Mouse (Mus musculus) liver, embryonic 13.5 days (tissue): Measurements from ENCODE around the gene Arl4c. TPM values are rescaled to one million over a fixed set of nuclear protein-coding genes. Genes with fewer than 3 reads are reported as not detected.
A peak's percentile ranks its signal among the peaks of the same experiment; 100 is the strongest.

Experiments
- ATAC-seq: fragments of 200-750 bp; cut with Nextera tagmentation; 2 replicates; pipeline ENCODE4 v1.8.0; 2017; ENCODE audit warnings: low read depth, mild to moderate bottlenecking, moderate number of reproducible peaks, moderate library complexity
- DNase-seq: peaks from one replicate; pipeline ENCODE4 v3.0.0; 2022
- H3K27ac ChIP-seq: fragments of 300-500 bp; sonication (generic); 2 replicates; pipeline ENCODE4 v1.5.1; 2015; ENCODE audit warnings: moderate library complexity, mild to moderate bottlenecking, inconsistent platforms
- H3K27me3 ChIP-seq: fragments of 300-500 bp; sonication (generic); 2 replicates; pipeline ENCODE4 v1.6.1; 2015; ENCODE audit warnings: mild to moderate bottlenecking, inconsistent platforms
- H3K36me3 ChIP-seq: fragments of 300-500 bp; sonication (generic); 2 replicates; pipeline ENCODE4 v1.6.1; 2015; ENCODE audit warnings: mild to moderate bottlenecking, inconsistent platforms
- H3K4me1 ChIP-seq: fragments of 300-500 bp; sonication (generic); replicated peaks from 2 replicates; pipeline ENCODE4 v1.6.1; 2015; ENCODE audit warnings: inconsistent platforms
- H3K4me2 ChIP-seq: fragments of 300-500 bp; sonication (generic); 2 replicates; pipeline ENCODE4 v1.6.1; 2015; ENCODE audit warnings: inconsistent platforms, mild to moderate bottlenecking, moderate library complexity
- H3K4me3 ChIP-seq: fragments of 300-500 bp; sonication (generic); replicated peaks from 2 replicates; pipeline ENCODE4 v1.5.1; 2015; ENCODE audit warnings: mild to moderate bottlenecking, inconsistent platforms
- H3K9ac ChIP-seq: fragments of 300-500 bp; sonication (generic); 2 replicates; pipeline ENCODE4 v1.6.1; 2015; ENCODE audit warnings: mild to moderate bottlenecking, inconsistent platforms
- H3K9me3 ChIP-seq: fragments of 300-500 bp; sonication (generic); replicated peaks from 2 replicates; pipeline ENCODE4 v1.6.1; 2016; ENCODE audit warnings: inconsistent platforms
- WGBS: fragments of 180-500 bp; shearing (Covaris S2); methylation state at CpG from one replicate; pipeline ENCODE4 v1.1.7; 2015; ENCODE audit not compliant: insufficient replicate concordance; 5-methylcytosine and 5-hydroxymethylcytosine counted together
- polyA plus RNA-seq: library from polyadenylated mRNA; unstranded; fragments of >200 nt; fragmentation: Nextera tagmentation; extraction: Ambion mirVana; gene quantifications from 2 replicates; pipeline ENCODE4 v1.2.1, GENCODE M21; 2015

Gene Arl4c
- polyA plus RNA-seq, 1 experiment from 2014 or later: 0.83 TPM

DNA sequence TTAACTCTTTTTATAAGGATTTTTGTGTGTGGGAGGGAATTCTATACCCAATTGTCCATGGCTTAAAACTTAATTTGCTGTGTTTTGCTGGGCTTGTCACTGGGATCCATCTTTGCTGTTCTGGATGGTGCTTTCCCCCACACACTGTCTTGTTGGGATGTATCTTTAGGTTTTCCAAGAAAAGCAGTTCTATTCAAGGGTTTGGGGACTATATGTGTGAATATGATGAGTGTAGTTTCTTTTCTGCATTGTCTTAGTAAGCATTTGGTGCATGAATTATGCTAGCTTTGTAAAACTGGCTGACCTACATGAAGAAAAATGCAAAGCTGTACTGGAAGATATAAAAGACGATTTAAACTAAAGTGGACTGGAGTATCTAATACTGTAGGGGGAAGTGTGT is 23.7 kb upstream of the Arl4c start:
- no peaks in the 10 kb centered on the region for H3K4me1 ChIP-seq
- no peak overlapping the region for H3K27ac ChIP-seq
- no peak overlapping the region for H3K4me3 ChIP-seq
- H3K9me3 ChIP-seq: no peaks in the 10 kb centered on the region
- no peak overlapping the region for H3K4me2 ChIP-seq
- H3K9ac ChIP-seq: no peak overlapping the region
- ATAC-seq (no peak), DNase-seq (no peak)
- 58% methylated on average over 1 of the region's 1 CpGs for WGBS
- no peaks in the 10 kb centered on the region for H3K27me3 ChIP-seq
- H3K36me3 ChIP-seq: no peaks in the 10 kb centered on the region

DNA sequence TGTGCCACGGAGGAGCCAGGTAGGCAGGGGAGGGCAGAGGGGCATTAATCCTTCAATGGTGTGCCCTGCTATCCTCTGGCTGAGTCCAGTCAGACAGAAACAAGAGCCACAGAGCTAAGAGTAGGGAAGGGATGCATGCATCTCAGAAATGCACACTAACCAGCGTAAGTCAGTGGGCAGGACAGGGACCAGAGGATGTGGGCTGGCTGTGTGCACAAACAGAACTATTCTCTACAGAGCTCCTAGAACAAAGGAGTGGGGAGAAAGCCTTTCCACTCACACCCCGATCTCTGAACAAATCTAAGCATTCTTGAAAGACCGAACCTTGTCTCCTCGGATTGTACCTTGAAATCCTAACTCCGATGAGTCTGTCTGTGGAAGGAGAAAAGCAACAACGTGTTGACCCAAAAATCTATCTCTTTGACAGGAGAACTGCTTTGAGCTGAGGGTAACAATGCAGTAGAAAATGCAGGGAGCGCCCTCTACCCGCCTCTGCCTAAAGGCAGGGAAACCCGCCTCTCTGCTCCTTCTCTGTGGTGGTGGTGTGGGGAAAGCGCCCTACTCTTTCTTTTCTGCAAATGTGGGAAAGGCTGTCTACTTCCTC is 18.7 kb upstream of the Arl4c start:
- no peaks in the 10 kb centered on the region for H3K36me3 ChIP-seq
- H3K27ac ChIP-seq: no peak overlapping the region
- 36% methylated on average over 11 of the region's 11 CpGs for WGBS
- H3K4me3 ChIP-seq: no peak overlapping the region
- DNase-seq (no peak), ATAC-seq (no peak)
- H3K4me1 ChIP-seq: no peaks in the 10 kb centered on the region
- H3K27me3 ChIP-seq: no peaks in the 10 kb centered on the region
- H3K4me2 ChIP-seq: no peak overlapping the region
- H3K9me3 ChIP-seq: no peaks in the 10 kb centered on the region
- no peak overlapping the region for H3K9ac ChIP-seq

DNA sequence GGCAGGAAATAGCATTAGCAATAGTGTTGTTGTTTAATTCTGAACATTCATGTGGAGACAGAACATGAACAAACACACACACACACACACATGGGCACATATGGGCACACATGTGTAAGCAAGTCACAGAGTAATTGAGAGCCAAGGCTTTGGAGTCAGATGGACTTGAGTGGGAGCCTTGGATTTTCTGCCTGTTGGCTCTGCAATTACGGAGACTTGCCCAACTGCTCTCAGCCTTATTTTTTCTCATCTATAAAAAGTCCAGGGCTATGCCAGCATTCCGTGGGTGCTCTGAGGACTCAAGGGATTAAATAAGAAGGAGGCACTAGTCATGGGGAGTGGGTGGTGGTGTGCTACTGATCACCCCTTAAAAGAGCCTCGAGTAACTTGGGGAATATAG is 16.5 kb upstream of the Arl4c start:
- H3K4me3 ChIP-seq: no peak overlapping the region
- H3K27ac ChIP-seq: no peak overlapping the region
- H3K4me2 ChIP-seq: no peak overlapping the region
- WGBS: 43% methylated on average over 3 of the region's 3 CpGs
- H3K9ac ChIP-seq: no peak overlapping the region
- no peaks in the 10 kb centered on the region for H3K9me3 ChIP-seq
- no peaks in the 10 kb centered on the region for H3K27me3 ChIP-seq
- DNase-seq (no peak), ATAC-seq (no peak)
- H3K36me3 ChIP-seq: no peaks in the 10 kb centered on the region
- H3K4me1 ChIP-seq: no peaks in the 10 kb centered on the region

DNA sequence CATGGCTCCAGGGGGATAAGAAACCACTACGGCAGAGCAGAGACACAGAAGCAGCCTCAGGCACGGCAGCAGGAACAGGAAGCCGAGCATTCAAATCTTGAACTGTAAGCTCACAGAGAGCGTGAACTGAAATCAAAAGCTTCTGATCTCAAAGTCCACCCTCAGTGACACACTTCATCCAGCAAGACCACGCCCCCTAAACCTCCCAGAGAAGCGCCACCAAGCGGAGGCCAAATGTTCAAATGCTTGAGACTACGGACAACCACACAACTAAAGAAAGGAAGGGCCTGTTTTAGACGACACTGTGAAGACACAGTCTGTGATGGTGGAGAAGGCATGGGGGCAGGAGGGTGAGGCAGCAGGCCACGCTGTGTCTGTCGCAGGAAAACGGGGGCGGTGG is 15.7 kb upstream of the Arl4c start:
- ATAC-seq (no peak), DNase-seq (no peak)
- no peak overlapping the region for H3K9ac ChIP-seq
- no peaks in the 10 kb centered on the region for H3K36me3 ChIP-seq
- H3K4me1 ChIP-seq: no peaks in the 10 kb centered on the region
- H3K27me3 ChIP-seq: no peaks in the 10 kb centered on the region
- no peaks in the 10 kb centered on the region for H3K9me3 ChIP-seq
- WGBS: 53% methylated on average over 13 of the region's 13 CpGs
- no peak overlapping the region for H3K27ac ChIP-seq
- no peak overlapping the region for H3K4me3 ChIP-seq
- no peak overlapping the region for H3K4me2 ChIP-seq

DNA sequence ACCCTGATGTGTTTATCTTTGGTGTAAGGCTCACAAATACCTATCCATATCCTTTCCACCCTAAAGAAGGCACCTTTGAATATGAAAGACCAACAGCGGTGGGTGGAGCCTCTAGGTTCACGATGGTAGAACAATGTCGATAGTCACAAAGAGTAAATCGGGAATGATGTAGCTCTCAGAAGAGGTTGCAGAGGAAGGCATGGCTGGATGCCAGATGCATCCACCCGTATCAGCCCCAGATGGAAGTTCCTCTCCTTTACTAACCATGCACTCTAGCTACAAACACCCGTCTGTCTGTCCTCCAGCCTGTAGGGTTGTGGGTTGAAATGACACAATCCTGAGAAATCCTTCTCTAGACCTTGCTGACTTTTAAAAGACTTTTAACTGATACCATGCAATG is 10.0 kb upstream of the Arl4c start:
- Histone ChIP-seq H3K4me3 (no peak overlapping the region), H3K4me1 (no peaks in the 10 kb centered on the region), H3K36me3 (no peaks in the 10 kb centered on the region), H3K9me3 (no peaks in the 10 kb centered on the region), H3K9ac (no peak overlapping the region), H3K4me2 (no peak overlapping the region), H3K27me3 (no peaks in the 10 kb centered on the region), H3K27ac (no peak overlapping the region)
- 75% methylated on average over 6 of the region's 6 CpGs for WGBS
- no peak for DNase-seq
- ATAC-seq: no peak

DNA sequence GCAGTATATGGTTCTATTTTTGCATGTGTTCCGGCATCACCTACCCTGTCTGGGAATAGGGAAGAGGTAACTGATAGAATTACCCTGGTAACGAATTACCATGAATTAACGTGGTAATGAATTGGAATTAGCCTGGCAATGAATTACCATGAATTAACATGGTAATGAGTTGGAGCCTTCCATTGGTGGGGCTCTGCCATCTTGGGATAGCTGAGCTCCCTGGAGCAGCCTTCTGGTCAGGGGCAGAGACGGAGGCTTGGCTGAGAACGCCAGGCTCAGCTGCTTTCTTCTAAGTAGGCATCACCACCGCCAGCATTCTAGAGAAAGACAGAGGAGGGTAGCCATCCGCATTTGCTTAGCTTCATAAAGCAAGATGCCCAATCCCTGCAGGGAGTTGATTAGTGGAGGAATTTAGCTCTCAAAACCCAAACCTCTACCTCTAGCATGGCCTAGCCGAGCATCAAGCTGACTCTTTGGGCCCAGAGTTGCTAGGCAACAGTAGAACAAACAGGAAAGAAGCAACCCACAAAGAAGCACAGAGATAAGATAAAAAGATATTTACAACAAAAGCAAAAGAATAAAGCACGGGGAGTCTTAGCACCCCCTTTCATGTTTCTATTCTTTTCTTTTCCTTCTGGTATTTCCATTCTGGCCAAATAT is 6.8 kb upstream of the Arl4c start:
- H3K4me1 ChIP-seq: no peaks in the 10 kb centered on the region
- WGBS: 49% methylated on average over 9 of the region's 9 CpGs
- no peak for ATAC-seq
- no peak overlapping the region for H3K4me3 ChIP-seq
- H3K27ac ChIP-seq: no peak overlapping the region
- no peak overlapping the region for H3K9ac ChIP-seq
- no peaks in the 10 kb centered on the region for H3K36me3 ChIP-seq
- H3K4me2 ChIP-seq: no peak overlapping the region
- H3K9me3 ChIP-seq: no peaks in the 10 kb centered on the region
- no peak for DNase-seq
- peaks cover 5% of the 10 kb centered on the region; the same call in 1 of the 2 replicates for H3K27me3 ChIP-seq

DNA sequence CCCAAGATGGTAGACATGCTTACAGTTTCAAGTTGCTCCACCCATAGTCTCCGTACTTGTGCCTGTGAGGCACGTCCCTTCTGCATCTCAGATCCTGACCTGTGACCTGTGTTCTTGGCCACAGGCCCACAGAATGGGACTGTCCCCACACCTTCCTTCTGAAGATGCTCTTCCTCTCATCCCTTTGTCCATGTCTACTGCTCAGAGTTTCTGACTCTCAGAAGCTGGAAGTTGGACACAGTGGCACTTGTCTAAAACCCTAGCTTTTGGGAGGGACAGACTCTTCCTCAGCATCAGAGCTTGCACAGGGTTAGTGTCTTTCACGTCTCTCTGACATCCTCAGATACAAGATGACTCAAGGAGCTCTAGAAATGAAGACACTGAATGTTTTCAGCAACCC is 6.2 kb upstream of the Arl4c start:
- Histone ChIP-seq H3K27me3 (peaks cover 11% of the 10 kb centered on the region; the same call in 1 of the 2 replicates), H3K4me1 (no peaks in the 10 kb centered on the region), H3K9ac (no peak overlapping the region), H3K36me3 (no peaks in the 10 kb centered on the region), H3K9me3 (no peaks in the 10 kb centered on the region), H3K4me2 (no peak overlapping the region), H3K27ac (no peak overlapping the region), H3K4me3 (no peak overlapping the region)
- ATAC-seq (no peak), DNase-seq (no peak)
- WGBS: 53% methylated on average over 3 of the region's 3 CpGs

DNA sequence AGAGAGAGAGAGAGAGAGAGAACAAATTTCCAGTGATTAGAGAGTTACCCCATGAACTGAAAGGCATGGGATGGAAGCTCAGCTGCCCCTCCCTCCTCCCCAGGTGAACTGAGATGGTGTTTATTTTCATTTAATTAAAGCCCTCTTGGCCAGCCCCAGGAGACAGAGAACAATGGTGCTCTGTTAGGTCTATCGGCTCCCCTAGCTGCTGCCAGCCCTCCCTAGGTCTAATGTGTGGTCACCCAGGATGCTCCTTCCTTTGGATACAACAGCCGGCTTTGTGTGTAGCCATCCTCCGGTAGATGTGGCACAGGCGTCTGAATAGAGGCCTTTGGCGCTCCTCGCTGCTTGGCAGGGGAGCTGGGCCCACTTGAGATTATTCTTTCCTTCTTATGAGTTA is 5.5 kb upstream of the Arl4c start:
- no peak overlapping the region for H3K27ac ChIP-seq
- no peak for DNase-seq
- no peaks in the 10 kb centered on the region for H3K4me1 ChIP-seq
- no peak overlapping the region for H3K4me2 ChIP-seq
- H3K36me3 ChIP-seq: no peaks in the 10 kb centered on the region
- no peak overlapping the region for H3K4me3 ChIP-seq
- peaks cover 17% of the 10 kb centered on the region for H3K27me3 ChIP-seq
- no peaks in the 10 kb centered on the region for H3K9me3 ChIP-seq
- 67% methylated on average over 6 of the region's 6 CpGs for WGBS
- no peak overlapping the region for H3K9ac ChIP-seq
- no peak for ATAC-seq

DNA sequence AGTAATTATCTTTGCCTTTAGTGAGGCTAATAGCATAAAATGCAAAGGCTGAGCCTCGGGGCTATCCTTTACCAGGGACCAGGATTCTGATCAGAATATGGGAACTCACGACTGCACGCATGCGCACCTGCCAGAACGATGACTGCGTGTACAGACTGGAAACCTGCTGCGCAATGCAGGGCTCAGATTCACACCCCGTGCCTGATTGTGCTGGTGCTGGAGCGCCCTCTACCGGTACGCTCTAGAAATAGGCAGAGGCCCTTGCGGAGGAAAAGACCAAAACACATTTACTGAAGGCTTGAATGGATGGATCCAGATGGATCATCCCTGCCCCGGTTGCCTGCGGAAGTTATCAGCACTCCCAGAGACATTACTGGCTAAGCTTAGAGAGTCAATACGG is 3.8 kb upstream of the Arl4c start:
- H3K9ac ChIP-seq: no peak overlapping the region
- peaks cover 35% of the 10 kb centered on the region for H3K27me3 ChIP-seq
- H3K9me3 ChIP-seq: no peaks in the 10 kb centered on the region
- H3K4me2 ChIP-seq: no peak overlapping the region
- no peaks in the 10 kb centered on the region for H3K36me3 ChIP-seq
- peak; percentile 56 for DNase-seq
- no peak overlapping the region for H3K4me3 ChIP-seq
- H3K4me1 ChIP-seq: peaks cover 14% of the 10 kb centered on the region
- WGBS: 1% methylated on average over 15 of the region's 15 CpGs
- H3K27ac ChIP-seq: no peak overlapping the region
- ATAC-seq: peak; percentile 32; the same call in 1 of the 2 replicates

DNA sequence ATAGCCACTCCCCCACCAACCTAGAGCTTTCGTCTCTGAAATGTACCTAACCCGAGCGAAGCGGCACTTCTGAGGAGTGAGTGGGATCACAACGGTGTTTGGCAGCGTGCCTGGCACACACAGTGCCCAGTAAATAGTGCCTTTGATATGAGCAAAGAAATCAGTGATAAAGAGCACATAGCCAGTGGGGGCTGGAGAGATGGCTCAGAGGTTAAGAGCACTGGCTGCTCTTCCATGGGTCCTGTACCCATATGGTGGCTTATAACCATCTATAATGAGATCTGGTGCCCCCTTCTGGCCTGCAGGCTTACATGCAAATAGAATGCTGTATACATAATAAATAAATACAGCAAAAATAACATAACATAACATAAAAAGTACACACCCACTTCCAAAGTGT is 3.0 kb upstream of the Arl4c start:
- 65% methylated on average over 6 of the region's 6 CpGs for WGBS
- Histone ChIP-seq H3K36me3 (no peaks in the 10 kb centered on the region), H3K4me3 (no peak overlapping the region), H3K4me1 (peaks cover 17% of the 10 kb centered on the region), H3K27ac (no peak overlapping the region), H3K9ac (no peak overlapping the region), H3K9me3 (no peaks in the 10 kb centered on the region), H3K4me2 (no peak overlapping the region), H3K27me3 (peaks cover 42% of the 10 kb centered on the region)
- DNase-seq (peak; percentile 18), ATAC-seq (no peak)

DNA sequence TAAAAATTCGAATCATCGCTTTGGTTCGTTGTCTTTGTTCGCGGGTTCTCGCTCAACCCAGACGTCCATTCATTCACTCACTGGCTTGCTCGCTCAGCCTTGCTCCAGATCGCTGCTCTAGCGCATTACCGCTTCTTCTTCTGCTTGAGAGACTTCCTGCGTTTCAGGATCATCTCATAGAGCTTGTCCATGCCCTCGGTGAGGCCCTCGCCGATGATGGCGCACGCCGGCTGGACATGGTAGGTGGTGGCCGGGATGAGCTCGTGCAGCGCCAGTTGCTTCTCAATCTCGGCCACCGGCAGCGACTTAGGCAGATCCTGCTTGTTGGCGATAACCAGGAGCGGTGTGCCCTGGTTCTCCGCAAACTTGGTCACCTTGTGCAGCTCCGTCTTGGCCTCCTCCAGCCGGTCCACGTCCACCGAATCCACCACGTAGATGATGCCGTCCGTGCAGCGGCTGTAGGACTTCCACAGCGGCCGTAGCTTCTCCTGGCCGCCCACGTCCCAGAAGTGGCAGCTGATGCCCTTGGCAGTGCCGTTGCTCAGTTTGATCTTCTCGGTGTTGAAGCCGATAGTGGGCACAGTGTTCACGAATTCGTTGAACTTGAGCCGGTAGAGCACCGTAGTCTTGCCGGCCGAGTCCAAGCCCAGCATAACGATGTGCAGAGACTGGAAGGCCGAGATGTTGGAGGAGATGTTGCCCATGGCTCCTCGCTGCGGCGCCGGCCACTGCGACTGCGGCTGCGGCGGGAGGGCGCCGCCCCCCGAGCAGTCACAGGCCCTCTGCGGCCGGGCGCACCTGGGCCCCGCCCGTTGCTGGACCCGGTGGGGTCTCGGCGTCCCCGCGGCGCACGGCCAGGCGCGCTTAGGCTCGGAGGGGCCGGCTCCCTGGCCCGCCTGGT is 810 bp downstream of the Arl4c start:
- Histone ChIP-seq H3K27ac (no peak overlapping the region), H3K4me3 (peak overlapping the region; percentile 63), H3K9me3 (no peaks in the 10 kb centered on the region), H3K4me1 (peaks cover 17% of the 10 kb centered on the region), H3K36me3 (no peaks in the 10 kb centered on the region), H3K27me3 (peaks cover 59% of the 10 kb centered on the region), H3K4me2 (peak overlapping the region; percentile 81), H3K9ac (peak overlapping the region; percentile 65)
- no peak for DNase-seq
- no peak for ATAC-seq
- WGBS: under 1% methylated on average over 78 of the region's 78 CpGs
